Mouse (Mus musculus) heart, embryonic 10.5 days (tissue): ENCODE data around the gene Dnah6. TPM values are rescaled to one million over a fixed set of nuclear protein-coding genes. Genes with fewer than 3 reads are reported as not detected.

ENCODE experiments used
- DNase-seq: peaks from one replicate; pipeline ENCODE4 v3.0.0-alpha.2; 2017; ENCODE audit warnings: low spot score
- H3K27ac ChIP-seq: fragments of 300-500 bp; sonication (generic); 2 replicates; pipeline ENCODE4 v1.5.1; 2016; ENCODE audit warnings: mild to moderate bottlenecking
- H3K27me3 ChIP-seq: fragments of 300-500 bp; sonication (generic); 2 replicates; pipeline ENCODE4 v1.6.1; 2016; ENCODE audit warnings: mild to moderate bottlenecking; ENCODE audit not compliant: poor library complexity, insufficient read depth, severe bottlenecking
- H3K36me3 ChIP-seq: fragments of 300-500 bp; sonication (generic); 2 replicates; pipeline ENCODE4 v1.6.1; 2016; ENCODE audit warnings: mild to moderate bottlenecking, moderate library complexity
- H3K4me1 ChIP-seq: fragments of 300-500 bp; sonication (generic); 2 replicates; pipeline ENCODE4 v1.6.1; 2016; ENCODE audit warnings: mild to moderate bottlenecking
- H3K4me3 ChIP-seq: fragments of 300-500 bp; sonication (generic); 2 replicates; pipeline ENCODE4 v1.5.1; 2016; ENCODE audit warnings: mild to moderate bottlenecking, moderate library complexity
- H3K9me3 ChIP-seq: fragments of 300-500 bp; sonication (generic); 2 replicates; pipeline ENCODE4 v1.6.1; 2016; ENCODE audit warnings: mild to moderate bottlenecking, moderate library complexity
- WGBS: fragments of 180-500 bp; shearing (Covaris S2); methylation state at CpG from one replicate; pipeline ENCODE4 v1.1.7; 2016; 5-methylcytosine and 5-hydroxymethylcytosine counted together
- polyA plus RNA-seq: library from polyadenylated mRNA; unstranded; fragments of >200 nt; fragmentation: Nextera tagmentation; extraction: Ambion mirVana; gene quantifications from 2 replicates; pipeline ENCODE4 v1.2.1, GENCODE M21; 2016

Gene Dnah6
- polyA plus RNA-seq, 1 experiment from 2014 or later: 0.01 TPM

DNA sequence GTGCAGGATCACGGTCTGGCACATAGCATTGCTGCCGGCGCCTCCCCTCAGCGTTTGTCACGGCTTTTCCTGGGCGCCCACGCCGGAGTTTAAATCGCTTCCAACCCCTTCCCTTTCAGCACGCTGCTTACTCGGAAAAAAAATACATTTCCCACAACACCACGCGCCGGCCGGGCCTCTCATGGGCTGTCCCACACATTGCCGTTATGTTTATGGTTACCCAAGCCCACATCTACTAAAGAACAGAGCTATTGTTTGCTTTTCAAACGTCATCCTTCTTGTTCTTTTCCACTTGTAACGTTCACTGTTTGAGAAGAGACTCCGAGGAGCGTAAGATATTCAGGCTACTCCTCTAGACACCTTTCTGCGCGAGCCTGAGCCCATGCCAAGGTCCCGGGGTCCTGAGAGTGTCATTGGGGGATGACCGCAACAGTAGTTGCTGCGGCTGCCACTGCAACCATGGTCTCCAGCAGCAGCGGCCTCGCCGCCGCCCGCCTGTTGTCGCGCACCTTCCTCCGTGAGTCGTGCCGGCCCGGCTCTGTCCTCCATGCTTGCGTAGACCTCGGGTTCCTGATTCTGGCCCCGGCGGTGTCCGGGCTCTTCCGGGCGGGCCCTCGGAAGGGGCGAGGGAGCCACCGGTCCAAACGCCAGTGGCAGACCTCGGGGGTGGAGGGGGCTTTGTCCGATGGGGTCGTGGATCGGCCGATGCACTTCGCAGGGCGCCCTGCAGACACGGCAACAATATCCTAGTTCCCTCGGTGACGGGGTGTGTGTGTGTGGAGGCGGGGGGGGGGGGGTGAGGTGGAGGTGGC is 27.0 kb upstream of the Dnah6 start, which contains the start of gene Suclg1:
Suclg1 (plus strand) TSS at position 146 of the 812 bp plus-strand sequence.
- Histone ChIP-seq H3K9me3 (no peaks in the 10 kb centered on the region), H3K4me1 (peaks cover 9% of the 10 kb centered on the region), H3K4me3 (peak within 1 kb of the TSS; percentile 95), H3K27me3 (no peaks in the 10 kb centered on the region), H3K27ac (peak within 1 kb of the TSS; percentile 92), H3K36me3 (peaks cover 6% of the 10 kb centered on the region)
- DNase-seq: peak; percentile 94
- under 1% methylated on average over 57 of the region's 58 CpGs for WGBS

DNA sequence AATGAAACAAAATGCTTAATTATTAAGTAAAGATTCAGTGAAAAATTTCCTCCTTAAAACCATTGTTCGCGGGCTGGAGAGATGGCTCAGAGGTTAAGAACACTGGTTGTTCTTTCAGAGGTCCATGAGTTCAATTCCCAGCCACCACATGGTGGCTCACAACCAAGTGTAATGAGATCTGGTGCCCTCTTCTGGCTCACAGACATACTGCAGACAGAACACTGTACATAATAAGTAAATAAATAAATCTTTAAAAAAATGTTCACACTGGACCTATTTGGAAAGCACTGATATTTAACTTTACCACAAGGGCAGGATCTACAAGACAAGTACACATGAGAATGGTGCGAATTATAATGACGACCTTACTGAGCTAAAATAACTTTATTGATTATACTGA is 26.0 kb upstream of the Dnah6 start:
- DNase-seq: no peak
- Histone ChIP-seq H3K36me3 (peaks cover 5% of the 10 kb centered on the region), H3K27ac (no peak overlapping the region), H3K27me3 (no peaks in the 10 kb centered on the region), H3K9me3 (no peaks in the 10 kb centered on the region), H3K4me1 (peaks cover 7% of the 10 kb centered on the region), H3K4me3 (peak overlapping the region; percentile 95)
- WGBS: 36% methylated on average over 4 of the region's 4 CpGs

DNA sequence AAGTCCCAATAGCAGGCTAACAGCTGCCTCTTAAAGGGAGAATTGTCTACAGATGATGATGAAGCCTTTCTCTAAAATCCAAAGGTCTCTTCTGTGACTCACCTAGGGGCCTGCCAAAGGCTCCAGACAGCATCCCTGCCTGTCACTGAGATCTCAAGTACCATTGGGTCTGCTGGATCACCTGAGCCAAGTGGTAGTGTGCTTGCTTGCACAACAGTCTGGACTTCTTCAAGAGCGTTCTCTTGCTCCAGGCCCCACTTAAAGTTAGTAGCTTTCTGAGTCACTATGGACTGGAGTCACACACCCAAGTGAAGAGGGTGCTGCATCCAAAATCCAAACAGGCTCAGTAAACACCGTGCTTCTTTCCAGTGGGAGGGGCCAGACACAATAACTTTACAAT is 25.4 kb upstream of the Dnah6 start:
- Histone ChIP-seq H3K27ac (no peak overlapping the region), H3K4me3 (no peak overlapping the region), H3K27me3 (no peaks in the 10 kb centered on the region), H3K36me3 (no peaks in the 10 kb centered on the region), H3K4me1 (peaks cover 7% of the 10 kb centered on the region), H3K9me3 (no peaks in the 10 kb centered on the region)
- WGBS: 66% methylated on average over 2 of the region's 2 CpGs
- DNase-seq: no peak

DNA sequence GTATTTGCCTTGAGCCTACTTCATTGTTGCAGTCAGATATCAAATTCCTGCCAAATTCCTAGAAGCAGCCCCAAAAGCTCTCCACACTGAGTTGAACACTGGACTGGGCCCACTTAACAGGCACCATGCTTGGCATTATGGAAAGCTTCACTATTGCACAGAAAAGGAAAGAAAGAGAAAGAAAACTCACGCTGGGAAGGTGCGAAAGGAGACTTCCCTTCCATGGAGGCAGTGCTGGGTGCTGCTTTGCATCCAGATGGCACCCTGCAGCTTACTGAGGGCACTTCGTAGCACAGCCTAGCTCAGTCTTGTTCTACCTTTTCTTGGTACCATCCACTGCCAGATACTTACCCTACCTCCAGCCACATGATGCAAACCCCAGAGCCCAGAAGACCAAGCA is 14.2 kb upstream of the Dnah6 start:
- no peaks in the 10 kb centered on the region for H3K36me3 ChIP-seq
- WGBS: 63% methylated on average over 3 of the region's 3 CpGs
- H3K9me3 ChIP-seq: no peaks in the 10 kb centered on the region
- no peaks in the 10 kb centered on the region for H3K4me1 ChIP-seq
- no peak overlapping the region for H3K27ac ChIP-seq
- no peaks in the 10 kb centered on the region for H3K27me3 ChIP-seq
- no peak overlapping the region for H3K4me3 ChIP-seq
- no peak for DNase-seq

DNA sequence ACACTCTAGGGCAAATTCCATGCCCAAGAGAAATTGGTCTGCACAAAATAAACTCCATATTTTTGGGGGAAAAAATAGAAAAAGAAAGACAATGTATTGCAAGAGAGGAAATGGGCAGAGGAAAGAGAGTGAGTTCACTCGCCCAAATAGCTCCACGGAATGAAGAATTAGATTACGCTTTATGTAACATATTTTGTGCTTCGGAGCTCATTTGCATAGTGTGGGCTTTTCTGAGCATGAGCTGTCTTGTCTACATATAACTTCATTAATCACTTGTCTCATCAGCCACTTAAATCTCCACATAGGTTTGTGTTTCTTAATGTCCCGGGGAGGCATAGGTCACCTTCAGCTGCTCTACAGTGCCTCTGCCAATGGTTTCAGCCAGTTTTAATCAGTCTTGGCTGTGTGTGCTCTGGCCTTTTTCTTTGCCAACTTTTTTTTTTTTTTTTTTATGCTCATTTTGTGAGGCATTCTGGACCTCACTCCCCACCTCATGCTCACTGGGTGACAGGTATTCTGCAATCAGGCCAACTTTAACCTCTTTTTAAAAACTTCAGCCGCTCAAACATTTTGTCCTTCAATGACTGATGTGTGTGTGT is 12.9 kb upstream of the Dnah6 start:
- DNase-seq: no peak
- Histone ChIP-seq H3K9me3 (no peaks in the 10 kb centered on the region), H3K36me3 (no peaks in the 10 kb centered on the region)

DNA sequence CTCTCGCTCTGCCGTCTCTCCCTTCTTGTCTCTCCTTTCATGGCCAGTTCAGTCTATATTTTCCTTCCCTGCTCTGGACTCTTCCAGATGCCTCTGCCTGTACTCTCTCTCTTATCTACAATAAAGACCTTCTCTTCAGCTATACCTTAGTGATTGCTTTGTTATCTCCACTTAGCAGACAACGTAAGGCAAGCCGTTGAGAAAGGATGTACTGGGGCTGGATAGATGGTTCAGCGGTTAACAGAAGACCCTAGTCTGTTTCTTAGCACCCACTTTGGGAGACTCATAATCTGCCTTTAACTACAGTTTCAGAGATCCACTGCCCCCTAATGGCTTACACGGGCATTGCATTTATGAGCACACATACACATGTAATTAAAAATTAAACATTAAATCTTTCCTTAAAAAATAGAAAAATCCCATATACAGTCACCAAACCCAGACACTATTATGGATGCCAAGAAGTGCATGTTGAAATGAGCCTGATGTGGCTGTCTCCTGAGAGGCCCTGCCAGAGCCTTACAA is 11.8 kb upstream of the Dnah6 start:
- Histone ChIP-seq H3K27ac (no peak overlapping the region), H3K4me1 (no peaks in the 10 kb centered on the region), H3K4me3 (no peak overlapping the region), H3K36me3 (no peaks in the 10 kb centered on the region), H3K27me3 (no peaks in the 10 kb centered on the region), H3K9me3 (no peaks in the 10 kb centered on the region)
- no peak for DNase-seq
- 78% methylated on average over 6 of the region's 6 CpGs for WGBS

More for the DNA sequence above, 12.9 kb upstream of the Dnah6 start:
- no peaks in the 10 kb centered on the region for H3K4me1 ChIP-seq
- WGBS: 90% methylated on average over 6 of the region's 6 CpGs
- no peak overlapping the region for H3K4me3 ChIP-seq
- H3K27me3 ChIP-seq: no peaks in the 10 kb centered on the region
- H3K27ac ChIP-seq: no peak overlapping the region

DNA sequence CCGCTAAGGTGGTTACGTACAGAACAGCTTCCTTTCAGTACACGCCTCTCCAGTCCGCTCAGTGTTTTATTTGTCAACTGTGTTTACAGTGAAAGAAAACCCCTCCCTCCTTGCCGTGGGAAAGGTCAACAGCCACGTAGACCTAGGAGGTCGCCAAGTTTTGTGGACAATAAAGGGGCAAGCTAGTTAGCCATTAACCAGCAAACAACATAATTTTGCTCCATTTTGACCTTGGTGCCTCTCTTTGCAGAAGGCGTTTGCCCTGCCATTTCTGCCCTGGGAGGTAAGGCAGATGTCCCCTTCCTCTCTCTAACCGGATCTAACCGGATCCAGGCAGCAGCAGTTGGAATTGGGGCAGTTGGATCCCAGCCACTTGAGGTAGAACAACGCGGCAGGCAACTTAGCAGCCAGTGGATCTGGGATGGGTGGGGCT is 10.7 kb upstream of the Dnah6 start:
- no peaks in the 10 kb centered on the region for H3K4me1 ChIP-seq
- H3K27ac ChIP-seq: no peak overlapping the region
- H3K4me3 ChIP-seq: no peak overlapping the region
- H3K9me3 ChIP-seq: no peaks in the 10 kb centered on the region
- WGBS: 87% methylated on average over 12 of the region's 12 CpGs
- no peaks in the 10 kb centered on the region for H3K27me3 ChIP-seq
- DNase-seq: no peak
- H3K36me3 ChIP-seq: no peaks in the 10 kb centered on the region

DNA sequence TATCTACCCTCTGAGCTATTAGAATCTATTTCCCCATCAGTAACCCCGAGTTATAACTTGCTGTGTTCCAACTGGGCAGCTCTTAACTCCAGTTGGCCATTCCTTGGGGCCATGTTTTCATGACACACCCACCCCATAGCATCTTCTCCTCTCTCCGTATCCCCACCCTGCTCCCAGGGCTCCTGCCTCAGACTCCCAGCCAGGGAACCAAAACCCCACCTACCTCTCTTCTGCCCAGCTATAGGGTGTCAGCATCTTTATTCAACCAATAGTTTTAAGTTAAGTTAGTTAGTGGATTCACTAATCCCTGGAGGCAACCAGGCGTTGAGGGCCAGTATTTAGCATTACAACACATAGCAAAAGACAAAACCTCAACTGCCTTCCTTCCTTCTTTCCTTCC is 7.4 kb upstream of the Dnah6 start:
- H3K27ac ChIP-seq: no peak overlapping the region
- H3K27me3 ChIP-seq: no peaks in the 10 kb centered on the region
- 73% methylated on average over 3 of the region's 3 CpGs for WGBS
- no peaks in the 10 kb centered on the region for H3K9me3 ChIP-seq
- no peak overlapping the region for H3K4me3 ChIP-seq
- peaks cover 3% of the 10 kb centered on the region; the same call in 1 of the 2 replicates for H3K36me3 ChIP-seq
- H3K4me1 ChIP-seq: no peaks in the 10 kb centered on the region
- no peak for DNase-seq

DNA sequence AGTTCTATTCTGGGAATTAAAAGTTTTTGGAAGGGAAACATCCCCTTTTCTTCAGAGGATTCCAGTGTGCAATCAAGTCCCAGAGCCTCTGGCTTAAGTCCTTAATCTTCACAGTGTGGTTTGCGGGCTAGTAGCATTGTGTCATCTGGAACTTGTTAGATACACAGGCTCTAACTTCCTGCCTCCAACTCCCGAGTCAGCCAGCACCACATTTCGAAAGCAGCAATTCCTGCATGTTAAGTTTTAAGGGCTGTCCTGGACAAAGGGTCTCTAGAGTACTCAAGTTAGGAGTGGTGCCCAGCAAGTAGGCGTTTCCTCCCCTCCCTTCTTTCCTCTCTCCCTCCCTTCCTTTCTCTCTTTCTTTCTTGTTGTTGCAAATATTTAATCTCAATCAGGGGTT is 7.0 kb upstream of the Dnah6 start:
- 43% methylated on average over 4 of the region's 4 CpGs for WGBS
- no peak overlapping the region for H3K4me3 ChIP-seq
- DNase-seq: no peak
- no peaks in the 10 kb centered on the region for H3K27me3 ChIP-seq
- no peaks in the 10 kb centered on the region for H3K9me3 ChIP-seq
- H3K36me3 ChIP-seq: peaks cover 3% of the 10 kb centered on the region; the same call in 1 of the 2 replicates
- no peaks in the 10 kb centered on the region for H3K4me1 ChIP-seq
- H3K27ac ChIP-seq: no peak overlapping the region

DNA sequence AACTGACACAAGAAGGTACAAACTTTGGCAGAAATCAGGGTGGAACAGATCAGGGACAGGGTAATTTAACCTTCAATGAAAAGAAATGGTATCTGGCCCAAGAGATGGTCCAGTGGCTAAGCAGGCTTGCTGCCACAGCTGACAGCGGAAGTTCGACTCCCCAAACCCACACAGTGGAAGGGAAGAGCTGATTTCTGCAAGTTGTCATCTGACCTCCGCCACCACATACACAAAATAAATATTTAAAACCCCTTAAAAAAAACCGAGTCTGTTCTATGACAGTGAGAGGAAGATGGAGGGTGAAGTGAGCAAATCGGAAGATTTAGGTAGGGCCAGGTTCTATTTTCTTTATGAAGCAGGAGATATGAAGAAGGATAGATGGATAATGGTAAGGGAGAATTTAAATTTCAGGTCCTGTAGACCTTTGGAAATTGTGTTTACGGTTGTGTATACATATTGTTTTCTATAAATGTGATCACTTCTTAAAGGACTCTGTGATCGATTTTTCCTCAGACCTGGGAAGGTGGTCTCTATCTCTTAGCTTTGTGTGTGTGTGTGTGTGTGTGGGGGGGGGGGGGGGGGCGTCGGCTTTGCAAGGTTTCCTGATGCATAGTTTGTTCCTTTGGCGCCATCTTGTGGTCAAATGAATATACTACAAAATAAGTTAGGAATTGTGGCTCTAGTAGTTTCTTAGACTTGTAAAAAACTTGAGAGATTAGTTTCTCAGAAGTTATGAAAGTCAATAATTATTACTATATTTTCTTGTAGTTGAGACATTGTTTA is 6.1 kb upstream of the Dnah6 start:
- 40% methylated on average over 10 of the region's 10 CpGs for WGBS
- Histone ChIP-seq H3K36me3 (peaks cover 3% of the 10 kb centered on the region; the same call in 1 of the 2 replicates), H3K4me1 (peaks cover 3% of the 10 kb centered on the region; the same call in 1 of the 2 replicates), H3K27ac (no peak overlapping the region), H3K27me3 (no peaks in the 10 kb centered on the region), H3K4me3 (no peak overlapping the region), H3K9me3 (no peaks in the 10 kb centered on the region)
- no peak for DNase-seq

DNA sequence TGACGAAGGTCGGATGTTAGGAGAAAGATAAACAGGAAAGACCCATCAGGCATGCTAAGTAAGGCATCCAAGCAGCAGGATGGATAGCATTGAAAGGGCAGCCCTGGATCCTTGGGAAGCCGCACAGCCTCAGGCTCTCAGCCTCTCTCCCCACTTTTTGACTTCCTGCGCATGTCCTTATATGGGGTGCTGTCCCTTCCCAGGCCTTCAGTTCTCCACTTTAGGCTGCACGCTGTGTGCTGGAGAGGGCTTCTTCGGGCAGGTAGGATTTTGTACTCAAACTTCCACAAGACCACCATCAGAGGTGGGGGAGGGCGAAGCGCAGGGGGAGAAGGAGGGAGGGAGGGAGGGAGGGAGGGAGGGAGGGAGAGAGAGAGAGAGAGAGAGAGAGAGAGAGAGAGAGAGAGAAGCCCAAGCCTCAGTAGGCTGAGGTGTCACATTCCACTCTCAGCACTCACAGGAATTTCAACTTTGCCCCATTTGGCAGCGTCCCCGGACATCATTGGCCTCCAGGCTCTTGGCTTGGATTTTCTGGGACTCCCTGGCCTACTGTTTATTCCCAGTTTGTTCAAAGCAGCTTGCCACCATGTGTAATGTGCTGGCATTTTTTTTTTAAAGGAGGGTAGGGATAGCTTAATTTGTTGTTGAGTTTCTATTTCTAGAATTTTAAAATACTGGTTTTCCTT is 1.5 kb upstream of the Dnah6 start:
- WGBS: 6% methylated on average over 10 of the region's 10 CpGs
- no peaks in the 10 kb centered on the region for H3K9me3 ChIP-seq
- H3K36me3 ChIP-seq: peaks cover 3% of the 10 kb centered on the region; the same call in 1 of the 2 replicates
- peak; percentile 94 for DNase-seq
- H3K27ac ChIP-seq: peak overlapping the region; percentile 90
- H3K4me3 ChIP-seq: peak overlapping the region; percentile 48
- no peaks in the 10 kb centered on the region for H3K27me3 ChIP-seq
- peaks cover 8% of the 10 kb centered on the region; the same call in 1 of the 2 replicates for H3K4me1 ChIP-seq
